Mouse (Mus musculus) lung, adult 2 months (tissue): ENCODE data around the gene Fgd4.

Source experiments
- CTCF ChIP-seq: fragments of 200-500 bp; IDR thresholded peaks from 2 replicates; pipeline ENCODE4 v1.5.1; 2011; ENCODE audit warnings: mild to moderate bottlenecking, low read length, control low read depth; ENCODE audit not compliant: insufficient read depth
- POLR2A ChIP-seq: fragments of 200-500 bp; IDR thresholded peaks from 2 replicates; pipeline ENCODE4 v1.6.1; 2011; ENCODE audit warnings: low read depth, mild to moderate bottlenecking, control low read depth, low read length, borderline replicate concordance; ENCODE audit errors: extremely low read depth

- no peak for TF ChIP-seq POLR2A
- TF ChIP-seq CTCF, result no peak
These were observed 23.8 kb downstream of the Fgd4 start for GRCm38 (mm10) chr16:16576556-16576955.
